Mouse (Mus musculus): ENCODE results near the gene Gm6812. TPM values are rescaled to one million over a fixed set of nuclear protein-coding genes. Genes with fewer than 3 reads are reported as not detected.
"Not testable (repeated sequence)": the region's sequence is repeated elsewhere in the genome, so short reads cannot be mapped to it uniquely, and the experiment has no call there.

Gene Gm6812
- not detected in 2 replicates for total RNA-seq (2015)
- total RNA-seq (2017) = not detected in 2 replicates

DNA sequence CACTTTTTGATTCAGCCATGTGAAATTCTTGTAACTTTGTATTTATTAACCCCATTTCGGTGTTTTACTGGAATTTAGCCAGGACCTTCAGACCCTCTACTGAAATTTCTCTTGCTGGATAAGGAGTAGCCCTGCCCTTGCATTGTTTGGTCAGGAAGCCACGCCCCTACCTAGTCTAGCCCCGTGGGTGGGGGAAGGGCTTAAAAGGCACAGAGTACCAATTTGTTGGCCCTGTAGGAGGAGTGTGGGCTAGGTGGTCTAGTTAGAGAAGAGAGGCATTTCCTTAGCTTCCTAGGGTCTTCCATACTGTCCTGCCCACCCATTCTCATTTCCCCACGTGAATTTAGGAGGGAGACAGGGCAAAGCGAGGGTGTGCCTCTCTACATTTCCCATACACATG, at the start of gene Gm6812:
Gene Gm6812 (minus strand): TSS at position 101 of the 400 bp plus-strand sequence.
- not testable (repeated sequence) for ATAC-seq (ENCODE audit: poor library complexity, severe bottlenecking)

DNA sequence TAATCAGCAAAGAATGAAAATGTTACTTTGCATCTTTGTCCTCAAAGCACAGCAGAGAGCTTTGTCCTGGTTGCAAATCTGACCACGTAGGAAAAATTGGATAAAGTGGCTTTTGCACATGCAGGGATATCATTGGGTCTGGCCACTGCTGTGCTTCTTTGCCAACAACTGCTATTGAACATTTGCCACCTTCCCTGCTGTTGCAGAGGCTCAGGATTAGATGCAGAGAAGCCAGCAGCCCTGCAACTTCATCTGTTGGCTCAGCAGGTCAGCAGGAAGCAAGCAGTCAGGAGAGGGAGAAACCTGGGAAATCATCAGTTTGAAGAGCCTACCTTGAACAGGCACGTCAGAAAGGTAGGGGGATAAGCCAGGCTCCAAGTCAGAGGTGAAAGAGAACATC, 27.7 kb downstream of the Gm6812 start:
- ATAC-seq (ENCODE audit: poor library complexity, severe bottlenecking) = no peak

Other genes with a start within 250 kb of the Gm6812 start
- gene Fmr1, start 214.5 kb downstream of the Gm6812 start, total RNA-seq (2015) = 73.4 and 73.8 TPM in 2 replicates
- gene Fmr1, start 214.5 kb downstream of the Gm6812 start, total RNA-seq (2017) = 68.0 and 84.6 TPM in 2 replicates
- 0.67 TPM in 1 of 2 replicates, not detected in the other for gene Fmr1nb, start 131.2 kb downstream of the Gm6812 start, total RNA-seq (2015)
- gene Fmr1nb, start 131.2 kb downstream of the Gm6812 start, total RNA-seq (2017) = 0.69 TPM in 1 of 2 replicates, not detected in the other
- gene Gm14698, start 72.0 kb downstream of the Gm6812 start, total RNA-seq (2015) = 3.7 and 6.7 TPM in 2 replicates
- 1.9 and 4.3 TPM in 2 replicates for gene Gm14698, start 72.0 kb downstream of the Gm6812 start, total RNA-seq (2017)

Measured in megakaryocyte, adult 5-6 weeks (primary cell).